Mouse (Mus musculus) midbrain, postnatal 0 days (tissue): ENCODE results near the gene Dcaf17. TPM values are rescaled to one million over a fixed set of nuclear protein-coding genes. Genes with fewer than 3 reads are reported as not detected.

ENCODE experiments used
- ATAC-seq: fragments of 200-750 bp; cut with Nextera tagmentation; 2 replicates; pipeline ENCODE4 v1.8.0; 2017; ENCODE audit warnings: moderate number of reproducible peaks, mild to moderate bottlenecking, moderate TSS enrichment, moderate library complexity; ENCODE audit not compliant: low FRiP score
- DNase-seq: peaks from one replicate; pipeline ENCODE4 v3.0.0-alpha.2; 2015; ENCODE audit warnings: low spot score
- H3K27ac ChIP-seq: fragments of 300-500 bp; sonication (generic); 2 replicates; pipeline ENCODE4 v1.5.1; 2014; ENCODE audit warnings: low read depth, mild to moderate bottlenecking, low read length, mixed read lengths
- H3K27me3 ChIP-seq: fragments of 300-500 bp; sonication (generic); 2 replicates; pipeline ENCODE4 v1.6.1; 2014; ENCODE audit warnings: low read length, control low read depth, mixed read lengths; ENCODE audit not compliant: insufficient read depth
- H3K36me3 ChIP-seq: fragments of 300-500 bp; sonication (generic); 2 replicates; pipeline ENCODE4 v1.6.1; 2014; ENCODE audit warnings: low read length, control low read depth, mixed read lengths; ENCODE audit not compliant: insufficient read depth
- H3K4me1 ChIP-seq: fragments of 300-500 bp; sonication (generic); 2 replicates; pipeline ENCODE4 v1.6.1; 2014; ENCODE audit warnings: mild to moderate bottlenecking, control low read depth, antibody characterized with exemption, low read length, mixed read lengths; ENCODE audit not compliant: insufficient read depth
- H3K4me2 ChIP-seq: fragments of 300-500 bp; sonication (generic); 2 replicates; pipeline ENCODE4 v1.6.1; 2014; ENCODE audit warnings: low read depth, mild to moderate bottlenecking, low read length, mixed read lengths; ENCODE audit not compliant: poor library complexity, severe bottlenecking
- H3K4me3 ChIP-seq: fragments of 300-500 bp; sonication (generic); 2 replicates; pipeline ENCODE4 v1.5.1; 2014; ENCODE audit warnings: low read depth, mild to moderate bottlenecking, low read length, moderate library complexity
- H3K9ac ChIP-seq: fragments of 300-500 bp; sonication (generic); replicated peaks from 2 replicates; pipeline ENCODE4 v1.6.1; 2014; ENCODE audit warnings: mild to moderate bottlenecking, low read length, moderate library complexity, mixed read lengths; ENCODE audit not compliant: poor library complexity, severe bottlenecking
- H3K9me3 ChIP-seq: fragments of 300-500 bp; sonication (generic); 2 replicates; pipeline ENCODE4 v1.6.1; 2016; ENCODE audit warnings: low read length, control low read depth
- CTCF ChIP-seq: IDR thresholded peaks from 2 replicates; pipeline ENCODE4 v1.5.1; 2016; ENCODE audit warnings: antibody characterized with exemption, mild to moderate bottlenecking
- WGBS: fragments of 180-500 bp; shearing (Covaris S2); extraction: QIAGEN DNeasy Blood & Tissue Kit; methylation state at CpG from one replicate; pipeline ENCODE4 v1.1.7; 2014; 5-methylcytosine and 5-hydroxymethylcytosine counted together
- polyA plus RNA-seq: library from polyadenylated mRNA; unstranded; fragments of >200 nt; fragmentation: Nextera tagmentation; extraction: Ambion mirVana; gene quantifications from 2 replicates; pipeline ENCODE4 v1.2.1, GENCODE M21; 2015
- total RNA-seq: library from RNA; depleted of rRNA; stranded (reverse); fragments of >200 nt; gene quantifications from 2 replicates; pipeline ENCODE4 v1.2.3, GENCODE M21; 2014

The Dcaf17 gene
- total and polyA plus RNA-seq, 2 experiments from 2014 or later: 10.6 to 23.6 TPM

DNA sequence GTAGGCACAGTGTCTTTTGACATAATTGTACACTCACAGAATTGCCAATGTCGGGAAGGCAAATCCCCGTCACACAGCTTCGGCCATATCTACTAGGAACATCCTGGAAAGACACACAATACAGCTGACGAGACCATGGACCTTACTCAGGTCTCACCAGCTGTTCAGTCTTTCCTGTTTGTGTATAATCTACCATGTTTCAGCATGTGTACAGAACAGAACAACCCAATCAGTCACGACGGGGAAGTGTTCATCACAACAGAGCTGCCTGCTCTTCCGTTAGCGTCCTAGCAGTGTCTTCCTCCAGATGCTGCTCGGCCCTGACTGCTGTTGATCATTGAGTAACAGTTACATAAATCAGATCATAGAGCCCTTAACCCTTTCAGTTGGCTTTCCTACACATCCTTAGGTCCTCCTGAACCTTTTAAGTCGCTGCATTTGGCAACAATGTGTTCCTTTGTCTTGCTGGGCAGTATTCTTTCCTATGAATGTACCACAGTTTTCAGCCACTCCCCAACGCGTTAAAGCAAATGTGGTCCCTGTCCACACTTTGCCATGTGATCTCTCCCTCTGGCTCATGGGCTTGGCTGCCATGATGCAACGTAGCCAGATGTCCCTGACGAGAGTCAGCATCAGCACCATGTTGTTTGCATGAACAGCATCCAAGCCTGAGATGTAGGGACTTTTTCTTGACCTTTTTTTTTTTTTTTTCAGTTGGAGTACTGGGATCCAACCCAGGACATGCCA lies 50.5 kb downstream of the Dcaf17 start:
- Histone ChIP-seq H3K36me3 (no peaks in the 10 kb centered on the region), H3K4me3 (no peak overlapping the region), H3K9me3 (no peaks in the 10 kb centered on the region), H3K4me1 (no peaks in the 10 kb centered on the region), H3K4me2 (no peak overlapping the region), H3K27ac (no peak overlapping the region), H3K27me3 (no peaks in the 10 kb centered on the region), H3K9ac (no peak overlapping the region)
- DNase-seq (no peak), ATAC-seq (no peak)
- TF ChIP-seq CTCF: no peak
- WGBS: 85% methylated on average over 14 of the region's 14 CpGs

DNA sequence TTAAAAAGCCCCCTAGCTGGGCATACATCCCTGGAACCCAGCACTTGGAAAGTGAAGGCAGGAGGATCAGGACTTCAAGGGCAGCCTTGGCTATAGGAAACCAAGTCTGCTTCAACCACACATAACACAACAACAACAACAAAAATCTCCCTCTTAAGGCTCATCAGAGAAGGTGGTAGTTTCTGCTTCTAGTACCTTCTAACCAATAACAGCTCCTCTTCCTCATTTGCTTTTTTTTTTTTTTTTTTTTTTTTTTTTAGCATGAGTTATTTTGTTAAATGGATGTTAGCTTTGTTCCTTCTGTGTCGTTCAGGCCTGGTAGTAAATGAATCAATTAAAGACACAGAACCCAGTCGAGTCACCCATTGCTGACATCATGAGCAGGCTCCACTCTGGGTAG lies 52.1 kb downstream of the Dcaf17 start:
- Histone ChIP-seq H3K4me1 (no peaks in the 10 kb centered on the region), H3K9ac (no peak overlapping the region), H3K9me3 (no peaks in the 10 kb centered on the region), H3K27ac (no peak overlapping the region), H3K27me3 (no peaks in the 10 kb centered on the region), H3K36me3 (no peaks in the 10 kb centered on the region), H3K4me3 (no peak overlapping the region), H3K4me2 (no peak overlapping the region)
- no peak for ATAC-seq
- DNase-seq: no peak
- TF ChIP-seq CTCF: no peak
- 82% methylated on average over 2 of the region's 2 CpGs for WGBS

DNA sequence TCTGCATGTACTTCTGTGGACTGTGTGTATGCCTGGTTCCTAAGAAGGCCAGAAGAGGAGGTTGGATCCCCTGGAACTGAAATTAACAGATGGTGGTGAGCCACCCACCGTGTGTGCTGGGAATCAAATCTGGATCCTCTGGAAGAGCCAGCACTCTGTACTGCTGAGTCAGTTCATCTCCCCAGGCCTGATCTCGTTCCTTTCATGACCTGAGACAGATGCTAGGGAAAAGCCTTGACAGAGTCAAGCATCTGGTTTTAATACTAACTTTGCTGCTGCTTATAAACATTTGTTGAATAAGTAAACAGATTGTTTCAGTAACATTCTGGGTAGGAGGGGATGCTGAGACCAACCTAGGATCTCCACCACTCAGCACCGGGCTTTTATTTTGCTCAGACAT lies 53.4 kb downstream of the Dcaf17 start:
- no peak overlapping the region for H3K9ac ChIP-seq
- no peaks in the 10 kb centered on the region for H3K4me1 ChIP-seq
- 80% methylated on average over 3 of the region's 3 CpGs for WGBS
- no peak overlapping the region for H3K4me3 ChIP-seq
- no peaks in the 10 kb centered on the region for H3K27me3 ChIP-seq
- ATAC-seq (no peak), DNase-seq (no peak)
- TF ChIP-seq CTCF: no peak
- no peaks in the 10 kb centered on the region for H3K36me3 ChIP-seq
- H3K9me3 ChIP-seq: no peaks in the 10 kb centered on the region
- no peak overlapping the region for H3K4me2 ChIP-seq
- H3K27ac ChIP-seq: no peak overlapping the region

DNA sequence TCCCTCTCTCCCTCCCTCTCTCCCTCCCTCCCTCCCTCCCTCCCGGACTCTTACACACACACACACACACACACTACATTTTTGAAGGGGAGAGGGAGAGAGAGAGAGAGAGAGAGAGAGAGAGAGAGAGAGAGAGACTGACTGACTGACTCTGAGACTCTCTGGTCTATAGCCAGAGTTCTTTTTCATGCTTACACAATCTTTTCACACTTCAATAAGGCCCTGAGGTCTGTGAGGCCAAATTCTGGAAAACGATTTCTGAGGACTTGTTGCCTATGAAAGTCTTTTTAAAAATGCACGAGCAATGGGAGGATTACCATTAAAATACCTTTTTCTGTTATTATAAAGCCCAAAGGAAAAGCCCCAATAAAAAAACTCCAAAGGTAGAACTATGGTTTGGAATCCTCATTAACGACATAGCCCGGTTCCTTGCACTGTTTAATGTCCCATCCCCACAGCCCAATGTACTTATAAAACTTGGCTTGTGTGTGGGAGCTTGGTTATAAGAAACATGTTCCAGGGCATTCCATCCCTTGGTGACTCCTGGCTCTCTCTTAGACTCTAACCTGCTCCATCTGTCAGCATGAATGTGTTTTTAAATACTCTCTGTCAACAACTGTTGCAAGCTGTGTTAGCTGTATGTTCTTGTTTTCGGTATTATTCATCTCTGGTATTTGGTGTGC lies 58.5 kb downstream of the Dcaf17 start:
- Histone ChIP-seq H3K4me2 (no peak overlapping the region), H3K9me3 (no peaks in the 10 kb centered on the region), H3K27me3 (peaks cover 10% of the 10 kb centered on the region; the same call in 1 of the 2 replicates), H3K27ac (no peak overlapping the region), H3K36me3 (no peaks in the 10 kb centered on the region), H3K4me1 (no peaks in the 10 kb centered on the region; the same call in 1 of the 2 replicates), H3K9ac (no peak overlapping the region), H3K4me3 (no peak overlapping the region)
- DNase-seq (no peak), ATAC-seq (no peak)
- 77% methylated on average over 5 of the region's 6 CpGs for WGBS
- no peak for TF ChIP-seq CTCF

DNA sequence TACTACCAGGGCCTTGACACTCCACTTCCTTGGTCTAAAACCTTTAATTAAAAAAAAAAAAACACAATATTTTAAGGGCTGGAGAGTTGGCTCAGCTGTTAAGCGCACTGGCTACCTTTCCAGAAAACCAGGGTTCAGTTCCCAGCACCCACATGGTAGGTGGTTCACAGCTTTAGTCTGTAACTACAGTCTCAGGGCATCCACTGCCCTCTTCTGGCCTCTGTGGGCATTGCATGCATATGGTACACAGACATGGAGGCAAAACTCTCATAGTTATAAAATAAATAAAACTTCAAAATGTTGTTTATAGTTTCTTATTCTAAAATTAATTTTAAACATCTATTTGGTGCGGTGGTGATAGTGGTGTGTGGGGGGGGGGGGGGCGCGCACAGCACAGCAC lies 61.0 kb downstream of the Dcaf17 start:
- Histone ChIP-seq H3K4me1 (no peaks in the 10 kb centered on the region; the same call in 1 of the 2 replicates), H3K4me2 (no peak overlapping the region), H3K9ac (no peak overlapping the region), H3K27ac (no peak overlapping the region), H3K9me3 (no peaks in the 10 kb centered on the region), H3K36me3 (no peaks in the 10 kb centered on the region), H3K27me3 (peaks cover 14% of the 10 kb centered on the region; the same call in 1 of the 2 replicates), H3K4me3 (no peak overlapping the region)
- ATAC-seq (no peak), DNase-seq (no peak)
- 95% methylated on average over 4 of the region's 4 CpGs for WGBS
- TF ChIP-seq CTCF: peak; percentile 40
